Mouse (Mus musculus) embryonic fibroblast, embryonic 13.5 days (primary cell): Measurements from ENCODE around the gene Tbx6.

ENCODE experiments used
- CTCF ChIP-seq: IDR thresholded peaks from 2 replicates; pipeline ENCODE4 v1.5.1; 2011; ENCODE audit warnings: mild to moderate bottlenecking, control low read depth, low read length, moderate library complexity, borderline replicate concordance; ENCODE audit not compliant: insufficient read depth
- POLR2A ChIP-seq: IDR thresholded peaks from 2 replicates; pipeline ENCODE4 v1.6.1; 2011; ENCODE audit warnings: low read depth, mild to moderate bottlenecking, control low read depth, low read length, moderate library complexity

GRCm38 (mm10) chr7:126775185-126775977 lies 5.9 kb upstream of the Tbx6 start:
- TF ChIP-seq CTCF (no peak), POLR2A (no peak)
